Mouse (Mus musculus) stomach, embryonic 14.5 days (tissue): ENCODE measurements around the gene Gm8947. TPM values are rescaled to one million over a fixed set of nuclear protein-coding genes. Genes with fewer than 3 reads are reported as not detected.

ENCODE experiments used
- ATAC-seq: fragments of 200-750 bp; cut with Nextera tagmentation; 2 replicates; pipeline ENCODE4 v1.8.0; 2017; ENCODE audit warnings: low read depth, moderate TSS enrichment; ENCODE audit not compliant: insufficient number of reproducible peaks, insufficient read depth, low FRiP score
- H3K27ac ChIP-seq: fragments of 300-500 bp; sonication (generic); 2 replicates; pipeline ENCODE4 v1.5.1; 2014; ENCODE audit warnings: mild to moderate bottlenecking, low read length, moderate library complexity, mixed read lengths
- H3K27me3 ChIP-seq: fragments of 300-500 bp; sonication (generic); 2 replicates; pipeline ENCODE4 v1.6.1; 2014; ENCODE audit warnings: low read length, control low read depth, mixed read lengths; ENCODE audit not compliant: control insufficient read depth, insufficient read depth
- H3K36me3 ChIP-seq: fragments of 300-500 bp; sonication (generic); 2 replicates; pipeline ENCODE4 v1.6.1; 2014; ENCODE audit warnings: mild to moderate bottlenecking, control low read depth, low read length, moderate library complexity, mixed read lengths; ENCODE audit not compliant: control insufficient read depth, insufficient read depth
- H3K4me1 ChIP-seq: fragments of 300-500 bp; sonication (generic); 2 replicates; pipeline ENCODE4 v1.6.1; 2014; ENCODE audit warnings: low read length, control low read depth, mixed read lengths; ENCODE audit not compliant: control insufficient read depth, insufficient read depth
- H3K4me2 ChIP-seq: fragments of 300-500 bp; sonication (generic); replicated peaks from 2 replicates; pipeline ENCODE4 v1.6.1; 2014; ENCODE audit warnings: low read depth, low read length, control low read depth
- H3K4me3 ChIP-seq: fragments of 300-500 bp; sonication (generic); 2 replicates; pipeline ENCODE4 v1.5.1; 2014; ENCODE audit warnings: low read depth, low read length, control low read depth
- H3K9ac ChIP-seq: fragments of 300-500 bp; sonication (generic); replicated peaks from 2 replicates; pipeline ENCODE4 v1.6.1; 2014; ENCODE audit warnings: low read depth, mild to moderate bottlenecking, control low read depth, low read length, moderate library complexity, mixed read lengths
- H3K9me3 ChIP-seq: fragments of 300-500 bp; sonication (generic); 2 replicates; pipeline ENCODE4 v1.6.1; 2016; ENCODE audit warnings: low read depth, low read length, control low read depth; ENCODE audit not compliant: control insufficient read depth
- WGBS: fragments of 180-500 bp; shearing (Covaris S2); extraction: QIAGEN DNeasy Blood & Tissue Kit; methylation state at CpG from one replicate; pipeline ENCODE4 v1.1.7; 2014; 5-methylcytosine and 5-hydroxymethylcytosine counted together
- polyA plus RNA-seq: library from polyadenylated mRNA; unstranded; fragments of >200 nt; fragmentation: Nextera tagmentation; extraction: Ambion mirVana; gene quantifications from 2 replicates; pipeline ENCODE4 v1.2.1, GENCODE M21; 2014

Gm8947 gene
- polyA plus RNA-seq, 1 experiment from 2014 or later: not detected

DNA sequence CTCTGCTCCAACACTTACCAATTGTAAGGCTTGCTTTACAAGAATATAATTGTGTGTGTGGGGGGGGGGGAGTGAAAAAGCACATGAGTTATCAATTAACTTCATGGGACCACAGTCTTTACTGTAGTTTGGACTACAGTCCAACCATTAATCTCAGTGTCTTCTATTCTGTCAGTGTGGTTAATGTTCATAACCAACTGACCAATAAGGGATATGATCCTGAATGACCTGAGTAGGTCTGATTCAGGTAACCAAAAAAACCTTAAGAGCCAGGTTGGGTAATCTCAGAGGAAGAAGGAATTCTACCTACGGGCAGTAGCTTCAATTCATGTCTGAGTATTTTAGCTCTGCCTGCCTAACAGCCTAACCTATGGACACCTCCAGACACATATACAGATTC, 32.4 kb downstream of the Gm8947 start:
- 90% methylated on average over 1 of the region's 1 CpGs for WGBS

DNA sequence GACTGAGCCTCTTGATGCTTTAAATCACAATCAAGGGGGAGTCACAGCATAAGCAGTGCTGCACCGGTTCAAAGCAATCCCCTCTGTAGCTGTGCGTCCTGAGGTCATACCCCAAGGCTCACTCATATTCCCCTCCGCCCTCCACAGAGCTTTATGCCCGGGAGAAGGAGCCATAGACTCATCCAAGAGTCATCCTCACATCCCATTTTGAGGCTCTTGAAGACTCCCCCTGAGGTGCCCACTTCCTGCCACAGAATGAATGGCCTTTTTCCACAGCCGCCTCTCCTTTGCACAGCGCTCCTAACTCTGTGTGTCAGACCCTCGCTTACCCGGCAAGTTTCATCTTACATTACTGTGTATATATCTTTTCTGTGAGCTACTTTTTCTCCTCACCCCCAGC, 35.3 kb downstream of the Gm8947 start:
- Histone ChIP-seq H3K9me3 (no peaks in the 10 kb centered on the region), H3K4me1 (no peaks in the 10 kb centered on the region), H3K4me2 (no peak overlapping the region), H3K36me3 (no peaks in the 10 kb centered on the region), H3K9ac (no peak overlapping the region), H3K27ac (no peak overlapping the region), H3K27me3 (no peaks in the 10 kb centered on the region), H3K4me3 (no peak overlapping the region)
- no peak for ATAC-seq
- 64% methylated on average over 8 of the region's 8 CpGs for WGBS

More for the DNA sequence above, 32.4 kb downstream of the Gm8947 start:
- Histone ChIP-seq H3K4me2 (no peak overlapping the region), H3K36me3 (no peaks in the 10 kb centered on the region), H3K4me1 (no peaks in the 10 kb centered on the region), H3K4me3 (no peak overlapping the region), H3K9me3 (no peaks in the 10 kb centered on the region), H3K9ac (no peak overlapping the region), H3K27ac (no peak overlapping the region), H3K27me3 (no peaks in the 10 kb centered on the region)
- no peak for ATAC-seq

DNA sequence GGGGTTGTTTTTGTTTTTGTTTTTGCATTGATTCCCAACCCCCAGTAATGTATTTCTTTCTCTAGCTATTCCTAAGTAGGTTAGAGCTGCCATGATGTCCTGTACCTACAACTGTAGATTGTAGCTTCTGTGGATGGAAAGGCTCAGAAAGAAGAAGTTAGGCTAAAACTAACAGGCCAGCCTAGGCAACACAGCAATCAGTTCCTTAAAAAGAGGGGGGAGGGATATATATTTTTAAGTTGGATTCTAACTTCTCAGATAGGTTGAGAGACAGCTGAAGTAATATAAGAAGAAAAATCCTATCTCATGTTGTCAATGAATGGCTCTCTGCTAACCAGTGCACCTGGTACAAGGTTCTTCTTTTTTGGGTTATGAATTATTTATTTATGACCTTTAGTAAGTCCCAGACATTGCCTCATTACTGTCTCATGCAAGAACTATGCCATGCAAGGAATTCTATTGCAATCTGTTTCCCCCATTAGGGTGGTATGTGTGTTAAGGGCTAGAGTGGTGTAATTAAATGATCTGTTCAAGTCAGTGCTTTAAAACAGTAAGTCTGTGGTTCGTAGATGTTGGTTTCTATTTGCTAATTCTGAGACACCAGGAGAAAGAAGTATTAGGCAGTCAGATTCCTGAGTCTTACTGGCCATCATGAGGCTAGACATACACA, 36.3 kb downstream of the Gm8947 start:
- no peak for ATAC-seq
- Histone ChIP-seq H3K9me3 (no peaks in the 10 kb centered on the region), H3K9ac (no peak overlapping the region), H3K4me1 (no peaks in the 10 kb centered on the region), H3K27ac (no peak overlapping the region), H3K27me3 (no peaks in the 10 kb centered on the region), H3K4me2 (no peak overlapping the region), H3K36me3 (no peaks in the 10 kb centered on the region), H3K4me3 (no peak overlapping the region)
- 75% methylated on average over 1 of the region's 1 CpGs for WGBS

DNA sequence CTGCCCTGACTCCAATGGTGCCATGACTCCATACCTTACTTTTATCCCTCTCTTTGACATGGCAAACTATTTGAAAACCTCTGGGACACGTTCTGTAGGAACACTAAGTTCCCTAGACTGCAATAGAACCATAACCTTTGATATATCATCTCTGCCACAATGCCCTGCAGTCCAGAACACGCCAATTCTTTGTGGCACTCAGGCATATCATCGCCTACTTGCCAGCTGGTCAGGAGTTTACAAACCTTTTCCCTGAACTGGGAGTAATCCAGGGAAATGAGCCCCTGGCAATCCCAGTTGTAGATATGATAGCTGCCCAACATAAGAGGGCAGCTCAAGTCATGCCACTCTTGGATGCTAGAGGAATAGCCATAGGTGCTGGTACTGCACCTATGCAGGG, 40.2 kb downstream of the Gm8947 start:
- Histone ChIP-seq H3K4me3 (no peak overlapping the region), H3K4me1 (no peaks in the 10 kb centered on the region), H3K36me3 (no peaks in the 10 kb centered on the region), H3K9me3 (no peaks in the 10 kb centered on the region), H3K27ac (no peak overlapping the region), H3K27me3 (no peaks in the 10 kb centered on the region), H3K9ac (no peak overlapping the region), H3K4me2 (no peak overlapping the region)
- no peak for ATAC-seq
- WGBS: 87% methylated on average over 3 of the region's 3 CpGs

DNA sequence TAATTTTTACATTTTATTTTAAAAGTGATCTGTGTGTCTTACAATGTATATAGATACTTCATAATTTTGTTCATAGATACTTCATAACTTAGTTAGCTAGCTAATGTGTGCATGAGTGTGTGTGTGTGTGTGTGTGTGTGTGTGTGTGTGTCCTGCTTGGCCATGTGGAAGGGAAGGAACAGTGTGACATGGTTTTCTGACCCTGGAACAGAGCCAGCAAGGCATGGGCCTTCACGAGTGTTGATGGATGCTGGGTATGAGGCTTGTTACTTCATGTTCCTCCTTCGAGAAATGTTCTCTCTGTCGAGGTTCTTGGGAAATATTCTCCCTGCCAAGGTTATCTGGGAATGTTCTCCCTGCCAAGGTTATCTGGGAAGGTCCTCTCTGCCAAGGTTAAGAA, 41.6 kb downstream of the Gm8947 start:
- Histone ChIP-seq H3K36me3 (no peaks in the 10 kb centered on the region), H3K4me2 (no peak overlapping the region), H3K9me3 (no peaks in the 10 kb centered on the region), H3K4me3 (no peak overlapping the region), H3K9ac (no peak overlapping the region), H3K27me3 (no peaks in the 10 kb centered on the region), H3K4me1 (no peaks in the 10 kb centered on the region), H3K27ac (no peak overlapping the region)
- 85% methylated on average over 3 of the region's 3 CpGs for WGBS
- no peak for ATAC-seq

DNA sequence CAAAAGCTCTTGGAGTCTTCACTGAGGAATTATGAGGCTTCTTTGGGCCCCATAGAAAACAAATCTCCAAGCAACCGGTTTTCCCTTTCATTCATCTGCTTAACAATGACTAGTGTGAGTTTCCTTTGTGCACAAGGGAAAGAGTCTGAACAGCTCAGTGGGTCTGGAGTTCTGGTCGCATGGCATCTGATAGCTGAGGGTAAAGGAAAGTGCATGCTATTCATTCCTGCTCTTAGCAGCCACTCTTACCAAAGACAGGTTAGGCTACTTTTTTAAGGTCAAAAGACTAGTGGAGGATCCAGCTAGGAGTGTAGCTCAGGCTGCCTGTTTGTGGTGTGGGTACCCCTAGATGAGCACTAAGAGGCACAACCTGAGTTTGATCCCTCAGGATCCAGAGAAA, 43.4 kb downstream of the Gm8947 start:
- Histone ChIP-seq H3K27me3 (no peaks in the 10 kb centered on the region), H3K36me3 (no peaks in the 10 kb centered on the region), H3K4me3 (no peak overlapping the region), H3K4me1 (no peaks in the 10 kb centered on the region), H3K4me2 (no peak overlapping the region), H3K27ac (no peak overlapping the region), H3K9me3 (no peaks in the 10 kb centered on the region), H3K9ac (no peak overlapping the region)
- 53% methylated on average over 2 of the region's 2 CpGs for WGBS
- no peak for ATAC-seq

DNA sequence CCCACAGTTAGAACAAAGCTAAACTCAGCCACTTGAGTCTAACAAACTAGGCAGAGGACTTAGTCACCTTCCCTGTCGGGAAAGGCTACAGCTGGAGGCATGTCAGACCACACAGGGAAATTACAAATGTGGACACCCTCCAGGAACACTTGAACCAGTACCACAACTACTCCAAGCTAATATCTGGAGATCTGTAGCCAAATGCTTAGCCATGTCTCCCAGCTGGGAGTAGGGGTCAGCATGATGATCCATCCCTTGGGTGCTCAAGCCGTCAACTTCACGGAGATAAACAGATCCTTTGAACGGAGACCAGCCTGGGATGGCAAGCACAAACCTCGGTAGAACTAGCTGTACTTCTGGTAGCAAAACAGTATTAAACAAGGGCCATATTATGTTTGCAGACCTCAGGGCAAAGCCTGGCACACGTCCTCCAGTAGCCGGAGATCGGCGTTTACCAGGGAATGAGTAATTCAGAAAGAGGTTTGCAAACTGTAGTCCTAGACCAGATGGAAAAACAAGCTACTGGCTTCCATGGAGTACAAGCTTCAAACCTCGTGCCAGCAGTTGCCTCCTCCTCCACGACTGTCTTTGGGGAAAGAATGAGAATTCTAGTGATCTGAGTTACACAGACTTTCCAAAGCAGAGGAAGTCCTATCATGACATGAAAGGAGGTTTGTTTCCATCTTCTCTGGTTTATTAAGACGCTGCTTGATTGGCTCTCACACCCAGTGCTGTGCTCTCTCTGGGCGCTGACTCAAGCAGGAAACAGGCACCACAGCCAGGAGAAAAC, 44.2 kb downstream of the Gm8947 start:
- Histone ChIP-seq H3K36me3 (no peaks in the 10 kb centered on the region), H3K9ac (no peak overlapping the region), H3K4me3 (no peak overlapping the region), H3K27me3 (no peaks in the 10 kb centered on the region), H3K27ac (no peak overlapping the region), H3K4me2 (no peak overlapping the region), H3K4me1 (no peaks in the 10 kb centered on the region), H3K9me3 (no peaks in the 10 kb centered on the region)
- 68% methylated on average over 13 of the region's 13 CpGs for WGBS
- ATAC-seq: no peak

DNA sequence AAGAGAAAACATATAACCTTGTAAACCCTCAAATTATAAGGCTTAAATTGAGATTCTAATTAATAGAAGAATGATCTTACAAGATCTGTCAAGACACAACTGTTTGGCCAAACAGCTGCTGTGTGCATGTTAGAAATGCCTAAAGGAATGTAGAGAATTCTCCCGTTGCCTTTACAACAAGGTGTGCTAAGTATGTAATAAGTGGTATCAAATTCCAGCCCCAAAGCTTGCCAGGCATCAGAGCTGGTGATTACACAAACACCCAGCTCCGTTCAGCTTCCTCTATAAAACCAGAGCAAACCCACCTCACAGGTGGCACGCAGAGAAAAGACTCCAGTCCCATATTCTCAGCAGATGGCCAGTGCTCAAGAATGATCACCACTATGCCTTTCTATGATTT, 45.6 kb downstream of the Gm8947 start:
- no peaks in the 10 kb centered on the region for H3K4me1 ChIP-seq
- H3K27me3 ChIP-seq: no peaks in the 10 kb centered on the region
- no peaks in the 10 kb centered on the region for H3K36me3 ChIP-seq
- no peak for ATAC-seq
- H3K4me3 ChIP-seq: no peak overlapping the region
- 59% methylated on average over 3 of the region's 3 CpGs for WGBS
- no peak overlapping the region for H3K4me2 ChIP-seq
- no peaks in the 10 kb centered on the region for H3K9me3 ChIP-seq
- H3K9ac ChIP-seq: no peak overlapping the region
- no peak overlapping the region for H3K27ac ChIP-seq
